Comparison of ENCODE assay signal across 7 mouse cellular contexts in the genomic region with DNA sequence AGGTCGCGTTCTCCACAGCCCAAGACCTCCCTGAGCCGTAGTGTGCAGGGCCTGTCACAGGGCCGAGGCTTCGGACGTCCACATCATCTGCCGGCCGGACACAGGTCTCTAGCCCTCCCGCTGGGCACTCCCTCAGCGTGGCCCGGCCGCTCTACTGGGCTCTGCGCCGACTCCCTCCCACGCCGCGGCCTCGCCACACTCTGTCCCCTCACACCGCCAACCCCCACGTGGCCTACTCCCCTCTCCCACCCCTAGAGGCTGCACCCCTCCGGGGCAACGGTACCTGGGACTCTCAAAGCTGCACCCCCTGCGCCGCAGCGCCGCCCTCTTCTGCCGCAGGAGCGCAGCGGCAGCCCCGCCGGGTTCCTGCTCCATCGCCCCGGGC. TPM values are rescaled to one million over a fixed set of nuclear protein-coding genes. Genes with fewer than 3 reads are reported as not detected.
A peak's percentile ranks its signal among the peaks of the same experiment; 100 is the strongest.
DNase-seq lines count a peak whose midpoint lies in the region; ATAC-seq and TF ChIP-seq lines count a peak whose summit lies in the region.

No protein-coding gene starts in this region.

- H3K79me2 ChIP-seq in myocyte (ENCODE audit: control insufficient read depth, insufficient read depth) = no peaks in the 10 kb centered on the region

- H3K4me3 ChIP-seq in lung, embryonic 16.5 days (ENCODE audit: low read length) = peak overlapping the region; percentile 78
- peak overlapping the region; percentile 82 for H3K4me3 ChIP-seq in hindbrain, embryonic 16.5 days (ENCODE audit: low read length)
- peak overlapping the region; percentile 33 for H3K4me3 ChIP-seq in myocyte

- H3K9me3 ChIP-seq in lung, embryonic 16.5 days (ENCODE audit: control insufficient read depth, low read length) = no peaks in the 10 kb centered on the region
- H3K9me3 ChIP-seq in hindbrain, embryonic 16.5 days (ENCODE audit: control insufficient read depth, low read length) = no peaks in the 10 kb centered on the region

- DNase-seq in lung, adult 18-20 months = no peak
- DNase-seq in cerebellum, postnatal 36 days = peak; percentile 68 to 73
- DNase-seq in T-cell, adult 2 months (ENCODE audit: low spot score) = no peak
- no peak for DNase-seq in Muller cell, postnatal 12 days (ENCODE audit: inconsistent ontology term)

- H3K36me3 ChIP-seq in lung, embryonic 16.5 days (ENCODE audit: control insufficient read depth, insufficient read depth, low read length) = no peaks in the 10 kb centered on the region
- no peaks in the 10 kb centered on the region for H3K36me3 ChIP-seq in hindbrain, embryonic 16.5 days (ENCODE audit: control insufficient read depth, insufficient read depth, low read length)
- no peaks in the 10 kb centered on the region for H3K36me3 ChIP-seq in myocyte (ENCODE audit: control insufficient read depth, insufficient read depth)

- H3K4me1 ChIP-seq in lung, embryonic 16.5 days (replicated peaks; ENCODE audit: control insufficient read depth, insufficient read depth, low read length) = peaks cover 5% of the 10 kb centered on the region
- peaks cover 17% of the 10 kb centered on the region for H3K4me1 ChIP-seq in hindbrain, embryonic 16.5 days (ENCODE audit: control insufficient read depth, insufficient read depth, low read depth, low read length)

- H3K27me3 ChIP-seq in lung, embryonic 16.5 days (ENCODE audit: control insufficient read depth, insufficient read depth, low read depth, low read length) = peaks cover 5% of the 10 kb centered on the region; the same call in 1 of the 2 replicates
- no peaks in the 10 kb centered on the region for H3K27me3 ChIP-seq in hindbrain, embryonic 16.5 days (replicated peaks; ENCODE audit: control insufficient read depth, insufficient read depth, low read length)
- H3K27me3 ChIP-seq in myocyte (ENCODE audit: control insufficient read depth, insufficient read depth, insufficient read length) = peaks cover 18% of the 10 kb centered on the region

- H3ac ChIP-seq in myocyte (ENCODE audit: control insufficient read depth, insufficient read length) = peak overlapping the region; percentile 53

- no peak for TF ChIP-seq POLR2A in myocyte (IDR thresholded peaks at IDR 0.05; ENCODE audit: insufficient read length, low read depth)

- H3K4me2 ChIP-seq in lung, embryonic 16.5 days (ENCODE audit: low read depth, low read length) = peak overlapping the region; percentile 99
- H3K4me2 ChIP-seq in hindbrain, embryonic 16.5 days (ENCODE audit: low read length) = peak overlapping the region; percentile 97
- peak overlapping the region; percentile 99 for H3K4me2 ChIP-seq in myocyte (ENCODE audit: low read depth)

- H3K9ac ChIP-seq in lung, embryonic 16.5 days (ENCODE audit: low read length) = peak overlapping the region; percentile 76
- peak overlapping the region; percentile 87 for H3K9ac ChIP-seq in hindbrain, embryonic 16.5 days (ENCODE audit: low read depth, low read length)

- 0% methylated on average over 33 of the region's 33 CpGs for WGBS in lung, embryonic 16.5 days
- under 1% methylated on average over 33 of the region's 33 CpGs for WGBS in hindbrain, embryonic 16.5 days

- peak; percentile 23 for ATAC-seq in lung, embryonic 16.5 days (ENCODE audit: low read depth)
- no peak for ATAC-seq in hindbrain, embryonic 16.5 days

- peak overlapping the region; percentile 61 for H3K27ac ChIP-seq in lung, embryonic 16.5 days (ENCODE audit: low read length)
- H3K27ac ChIP-seq in hindbrain, embryonic 16.5 days (ENCODE audit: low read depth, low read length) = peak overlapping the region; percentile 71

TF ChIP-seq in myocyte, 11 proteins besides CTCF, POLR2A, EP300 and RAD21:
- TF ChIP-seq MYOG (IDR thresholded peaks at IDR 0.05; ENCODE audit: control insufficient read depth in 1 of 3, insufficient read depth in 1 of 3, insufficient read length in 2 of 3, low read depth in 2 of 3) = no peak
- TF ChIP-seq CEBPB (IDR thresholded peaks at IDR 0.05; ENCODE audit: insufficient read depth, poor library complexity, severe bottlenecking) = no peak
- no peak for TF ChIP-seq REST (IDR thresholded peaks at IDR 0.05; ENCODE audit: insufficient read depth, insufficient read length)
- no peak for TF ChIP-seq E2F4 (IDR thresholded peaks at IDR 0.05; ENCODE audit: insufficient read depth)
- TF ChIP-seq SRF (IDR thresholded peaks at IDR 0.05; ENCODE audit: control insufficient read depth, insufficient read length, low read depth) = no peak
- no peak for TF ChIP-seq USF1 (IDR thresholded peaks at IDR 0.05; ENCODE audit: low read depth)
- TF ChIP-seq MYOD1 (IDR thresholded peaks at IDR 0.05; ENCODE audit: control insufficient read depth in 1 of 3, insufficient read length in 2 of 3, low read depth in 2 of 3) = no peak
- no peak for TF ChIP-seq TCF3 (IDR thresholded peaks at IDR 0.05; ENCODE audit: insufficient read length, low read depth)

RNA-seq across cellular contexts. Expression of a gene that starts 1.3 kb away (rescaled TPM):
- polyA plus RNA-seq in lung, embryonic 16.5 days (2015; fragmentation: Nextera tagmentation; extraction: Ambion mirVana) = 9.3 and 11.0 TPM in 2 replicates
- 65.9 and 68.7 TPM in 2 replicates for polyA plus RNA-seq in hindbrain, embryonic 16.5 days (2015; fragmentation: Nextera tagmentation; extraction: Ambion mirVana)
- polyA plus RNA-seq in myocyte (2012; fragmentation: generic; extraction: Trizol) = 2.1 TPM

Comparison
In these comparisons a context has a peak if more than half of its experiments do, and no peak if none do; other contexts are left out.
1. DNase-seq: peak in cerebellum, postnatal 36 days (2 of 2); none in lung, adult 18-20 months (0 of 2), T-cell, adult 2 months (single experiment) and Muller cell, postnatal 12 days (single experiment).
2. Peak in every context shown above with its lines, with median percentiles within 50 percentile points of each other: H3K4me2 ChIP-seq and H3K4me3 ChIP-seq.